Mouse (Mus musculus): ENCODE measurements at regions not wholly inside any gene's neighbourhood (a gene's known extent, or its start where the extent isn't known, plus 50 kb on each side); places are given as distances from the start of the nearest gene placed in this dataset.

DNA sequence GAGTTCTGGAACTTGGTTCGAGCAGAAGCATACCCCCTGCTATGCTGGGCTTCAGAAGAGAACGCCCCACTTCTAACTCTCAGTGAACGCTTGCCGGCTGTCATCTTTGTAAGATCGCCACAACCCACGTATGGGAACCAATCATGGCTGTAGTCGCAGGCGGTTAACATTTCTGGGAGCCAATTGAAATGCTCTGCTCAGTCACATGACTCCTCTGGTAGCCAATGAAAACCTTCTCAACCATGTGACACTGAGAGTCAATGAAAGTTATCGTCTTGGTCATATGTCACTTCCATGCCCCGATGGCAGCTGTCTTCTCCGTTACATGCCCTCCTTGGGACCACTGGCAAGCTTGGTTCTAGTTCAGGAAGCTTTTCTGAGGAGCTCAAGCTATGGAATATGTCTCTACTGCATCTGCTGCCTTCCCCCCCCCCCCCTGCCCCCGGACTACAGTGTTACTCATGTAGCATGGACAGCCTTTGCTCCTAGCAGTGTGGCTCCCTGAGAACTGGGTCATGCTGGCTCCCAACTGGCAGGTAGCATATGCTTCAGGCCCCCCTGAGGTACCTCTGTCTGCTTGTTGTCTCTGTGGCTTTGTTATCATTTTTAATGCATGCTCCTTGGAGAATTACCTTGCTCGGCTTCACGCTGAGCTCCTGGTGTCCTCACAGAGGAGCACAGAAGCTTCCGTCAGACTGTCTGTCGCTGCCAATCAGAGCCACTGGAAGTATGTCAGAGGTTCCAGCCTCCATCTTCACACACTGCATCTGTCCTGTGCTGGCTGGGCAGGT lies 122.3 kb upstream of the Ajap1 start:
- Histone ChIP-seq H3K27ac (ENCODE audit: insufficient read depth, low read depth, low read length) (no peak overlapping the region), H3K4me1 (ENCODE audit: control insufficient read depth, insufficient read depth, low read length) (no peaks in the 10 kb centered on the region), H3K4me3 (ENCODE audit: insufficient read depth, low read length) (no peak overlapping the region)
- TF ChIP-seq CTCF (IDR thresholded peaks at IDR 0.05; ENCODE audit: low read depth, low read length): no peak
- TF ChIP-seq POLR2A (IDR thresholded peaks at IDR 0.05; ENCODE audit: borderline replicate concordance, low read depth, low read length): no peak

DNA sequence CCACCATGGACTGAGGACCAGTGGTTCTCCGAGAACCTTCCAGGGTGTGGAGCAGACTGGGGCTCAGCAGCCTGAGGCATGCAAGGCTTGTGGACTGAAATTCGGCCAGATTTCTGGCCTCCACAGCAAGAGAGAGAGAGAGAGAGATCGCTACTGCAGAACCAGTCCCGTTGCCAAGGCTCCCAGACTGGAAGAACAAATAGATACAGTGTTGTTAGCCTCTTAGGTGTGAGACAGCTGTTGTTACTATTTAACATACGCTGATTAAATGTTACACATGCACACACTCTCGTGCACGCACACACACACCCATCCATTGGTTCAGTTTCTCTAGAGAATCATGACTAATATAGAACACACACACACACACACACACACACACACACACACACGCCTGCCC lies 133.4 kb upstream of the Ajap1 start:
- H3K4me3 ChIP-seq (ENCODE audit: insufficient read depth, low read length): no peak overlapping the region
- no peaks in the 10 kb centered on the region for H3K4me1 ChIP-seq (ENCODE audit: control insufficient read depth, insufficient read depth, low read length)
- H3K27ac ChIP-seq (ENCODE audit: insufficient read depth, low read depth, low read length): no peak overlapping the region
- TF ChIP-seq POLR2A (IDR thresholded peaks at IDR 0.05; ENCODE audit: borderline replicate concordance, low read depth, low read length) (no peak), CTCF (IDR thresholded peaks at IDR 0.05; ENCODE audit: low read depth, low read length) (no peak)

DNA sequence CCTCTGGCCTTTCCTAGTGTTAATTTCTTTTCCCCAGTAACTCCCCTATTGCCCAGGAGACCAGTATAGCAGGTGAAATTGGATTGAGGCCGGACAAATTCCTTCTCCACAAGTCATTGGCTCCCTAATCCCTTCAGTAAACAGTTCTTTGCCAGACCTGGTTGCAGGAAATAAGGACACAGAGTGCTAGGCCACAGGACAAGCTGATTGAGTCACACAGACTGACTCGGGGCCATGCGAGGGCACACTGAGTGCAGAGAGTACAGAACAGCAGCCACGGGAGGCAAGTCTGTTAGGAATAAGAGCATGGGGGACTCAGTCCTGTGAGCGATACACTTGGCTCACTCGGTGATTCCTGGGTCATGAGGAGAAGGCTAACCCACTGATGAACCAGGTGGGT lies 134.3 kb upstream of the Ajap1 start:
- no peaks in the 10 kb centered on the region for H3K4me1 ChIP-seq (ENCODE audit: control insufficient read depth, insufficient read depth, low read length)
- TF ChIP-seq CTCF (IDR thresholded peaks at IDR 0.05; ENCODE audit: low read depth, low read length) (no peak), POLR2A (IDR thresholded peaks at IDR 0.05; ENCODE audit: borderline replicate concordance, low read depth, low read length) (no peak)
- H3K27ac ChIP-seq (ENCODE audit: insufficient read depth, low read depth, low read length): no peak overlapping the region
- no peak overlapping the region for H3K4me3 ChIP-seq (ENCODE audit: insufficient read depth, low read length)

DNA sequence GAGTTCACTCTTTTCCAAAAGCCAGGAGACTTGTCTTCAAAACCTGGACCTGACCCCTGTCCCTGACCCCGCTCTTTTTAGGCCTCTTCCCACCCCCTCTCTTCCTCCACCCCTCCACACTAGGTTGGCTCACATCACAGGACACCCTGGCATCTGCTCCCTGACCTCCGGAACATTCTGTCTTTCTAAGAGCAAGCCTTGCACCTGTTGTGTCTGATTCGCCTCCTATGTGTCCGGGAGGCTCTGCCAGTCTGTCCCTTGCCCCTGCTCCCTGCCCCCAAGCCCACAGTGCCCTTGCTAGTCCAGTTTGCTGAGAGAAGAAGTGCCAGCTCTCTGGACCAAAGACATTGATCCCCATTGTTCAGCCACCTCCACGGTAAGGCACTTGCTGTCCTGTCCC lies 138.3 kb upstream of the Ajap1 start:
- TF ChIP-seq CTCF (IDR thresholded peaks at IDR 0.05; ENCODE audit: low read depth, low read length) (no peak), POLR2A (IDR thresholded peaks at IDR 0.05; ENCODE audit: borderline replicate concordance, low read depth, low read length) (no peak)
- Histone ChIP-seq H3K4me3 (ENCODE audit: insufficient read depth, low read length) (no peak overlapping the region), H3K27ac (ENCODE audit: insufficient read depth, low read depth, low read length) (no peak overlapping the region), H3K4me1 (ENCODE audit: control insufficient read depth, insufficient read depth, low read length) (no peaks in the 10 kb centered on the region)

DNA sequence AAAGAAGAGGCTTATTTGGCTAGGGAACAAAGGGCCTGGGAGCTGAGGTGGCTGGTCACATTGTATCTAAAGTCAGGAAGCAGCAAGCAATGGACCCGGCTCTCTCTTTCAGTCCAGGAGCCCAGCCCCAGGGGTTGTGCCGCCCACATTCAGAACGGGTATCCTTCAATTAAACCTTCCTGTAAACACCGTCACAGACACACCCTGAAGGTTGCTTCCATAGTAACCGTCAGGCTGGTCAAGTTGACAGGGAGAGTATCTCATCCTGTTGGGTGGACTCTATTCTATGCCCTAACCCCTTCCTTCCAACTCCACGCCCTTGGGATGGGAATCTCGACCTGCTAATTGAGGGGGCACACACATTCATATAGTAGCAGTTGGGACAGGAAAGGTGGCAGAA lies 148.6 kb upstream of the Ajap1 start:
- no peaks in the 10 kb centered on the region for H3K4me1 ChIP-seq (ENCODE audit: control insufficient read depth, insufficient read depth, low read length)
- no peak overlapping the region for H3K27ac ChIP-seq (ENCODE audit: insufficient read depth, low read depth, low read length)
- no peak overlapping the region for H3K4me3 ChIP-seq (ENCODE audit: insufficient read depth, low read length)
- TF ChIP-seq POLR2A (IDR thresholded peaks at IDR 0.05; ENCODE audit: borderline replicate concordance, low read depth, low read length) (no peak), CTCF (IDR thresholded peaks at IDR 0.05; ENCODE audit: low read depth, low read length) (no peak)

DNA sequence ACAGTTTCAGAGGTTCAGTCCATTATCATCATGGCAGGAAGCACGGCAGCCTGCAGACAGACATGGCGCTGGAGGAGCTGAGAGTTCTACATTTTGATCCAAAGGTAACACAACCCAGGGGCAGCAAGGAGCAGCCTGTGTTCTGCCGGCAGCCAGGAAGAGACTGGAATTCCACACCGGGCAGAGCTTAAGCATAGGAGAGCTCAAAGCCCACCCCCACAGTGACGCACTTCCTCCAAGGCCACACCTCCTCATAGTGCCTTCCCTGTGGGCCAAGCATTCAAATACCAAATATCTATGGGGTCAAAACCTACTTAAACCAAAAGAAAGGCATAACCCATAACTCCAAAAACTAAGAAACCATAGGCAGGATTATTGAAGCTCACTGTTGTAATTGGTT lies 149.4 kb upstream of the Ajap1 start:
- H3K4me1 ChIP-seq (ENCODE audit: control insufficient read depth, insufficient read depth, low read length): no peaks in the 10 kb centered on the region
- no peak for TF ChIP-seq POLR2A (IDR thresholded peaks at IDR 0.05; ENCODE audit: borderline replicate concordance, low read depth, low read length)
- TF ChIP-seq CTCF (IDR thresholded peaks at IDR 0.05; ENCODE audit: low read depth, low read length): no peak
- H3K4me3 ChIP-seq (ENCODE audit: insufficient read depth, low read length): no peak overlapping the region
- H3K27ac ChIP-seq (ENCODE audit: insufficient read depth, low read depth, low read length): no peak overlapping the region

DNA sequence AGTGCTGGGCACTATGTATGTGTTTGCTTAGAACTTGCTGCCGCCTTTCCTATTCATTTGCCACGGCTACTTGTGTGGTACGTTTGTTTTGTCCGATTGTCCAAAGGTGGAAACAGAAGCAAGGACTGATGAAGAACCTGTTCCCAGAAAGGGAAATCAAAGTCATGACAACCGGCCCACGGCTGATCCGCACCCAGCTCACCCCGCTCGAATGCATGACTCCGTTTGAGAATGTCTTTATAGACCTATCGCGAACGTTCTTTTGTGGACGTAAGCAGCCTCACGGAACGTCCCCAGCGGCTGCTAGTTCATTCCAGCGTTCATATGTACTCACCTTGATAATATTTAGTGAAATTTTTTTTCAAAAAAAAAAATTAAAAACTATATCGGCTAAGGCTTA lies 149.9 kb upstream of the Ajap1 start:
- no peaks in the 10 kb centered on the region for H3K4me1 ChIP-seq (ENCODE audit: control insufficient read depth, insufficient read depth, low read length)
- no peak for TF ChIP-seq POLR2A (IDR thresholded peaks at IDR 0.05; ENCODE audit: borderline replicate concordance, low read depth, low read length)
- no peak for TF ChIP-seq CTCF (IDR thresholded peaks at IDR 0.05; ENCODE audit: low read depth, low read length)
- no peak overlapping the region for H3K4me3 ChIP-seq (ENCODE audit: insufficient read depth, low read length)
- H3K27ac ChIP-seq (ENCODE audit: insufficient read depth, low read depth, low read length): no peak overlapping the region

DNA sequence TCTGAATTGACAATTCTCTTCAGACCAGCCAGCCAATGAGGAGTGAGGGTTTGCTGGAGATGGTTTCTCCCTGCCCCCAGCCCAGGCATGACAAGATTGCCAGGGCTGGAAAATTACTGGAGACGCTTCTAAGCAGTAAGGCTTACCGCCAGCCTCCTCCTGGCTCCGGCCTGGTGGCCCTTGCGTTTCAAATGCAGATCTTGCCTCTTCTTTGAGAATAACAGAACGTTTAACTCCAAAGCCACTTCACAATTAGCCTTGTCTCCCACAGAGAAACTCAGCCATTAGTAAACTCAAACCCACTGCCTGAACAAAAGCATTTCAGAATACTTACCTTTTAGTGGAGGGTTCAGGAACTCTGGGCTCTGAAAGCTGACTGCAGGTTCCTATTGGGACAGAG lies 150.6 kb upstream of the Ajap1 start:
- no peak overlapping the region for H3K4me3 ChIP-seq (ENCODE audit: insufficient read depth, low read length)
- H3K27ac ChIP-seq (ENCODE audit: insufficient read depth, low read depth, low read length): no peak overlapping the region
- no peaks in the 10 kb centered on the region for H3K4me1 ChIP-seq (ENCODE audit: control insufficient read depth, insufficient read depth, low read length)
- no peak for TF ChIP-seq POLR2A (IDR thresholded peaks at IDR 0.05; ENCODE audit: borderline replicate concordance, low read depth, low read length)
- TF ChIP-seq CTCF (IDR thresholded peaks at IDR 0.05; ENCODE audit: low read depth, low read length): no peak

DNA sequence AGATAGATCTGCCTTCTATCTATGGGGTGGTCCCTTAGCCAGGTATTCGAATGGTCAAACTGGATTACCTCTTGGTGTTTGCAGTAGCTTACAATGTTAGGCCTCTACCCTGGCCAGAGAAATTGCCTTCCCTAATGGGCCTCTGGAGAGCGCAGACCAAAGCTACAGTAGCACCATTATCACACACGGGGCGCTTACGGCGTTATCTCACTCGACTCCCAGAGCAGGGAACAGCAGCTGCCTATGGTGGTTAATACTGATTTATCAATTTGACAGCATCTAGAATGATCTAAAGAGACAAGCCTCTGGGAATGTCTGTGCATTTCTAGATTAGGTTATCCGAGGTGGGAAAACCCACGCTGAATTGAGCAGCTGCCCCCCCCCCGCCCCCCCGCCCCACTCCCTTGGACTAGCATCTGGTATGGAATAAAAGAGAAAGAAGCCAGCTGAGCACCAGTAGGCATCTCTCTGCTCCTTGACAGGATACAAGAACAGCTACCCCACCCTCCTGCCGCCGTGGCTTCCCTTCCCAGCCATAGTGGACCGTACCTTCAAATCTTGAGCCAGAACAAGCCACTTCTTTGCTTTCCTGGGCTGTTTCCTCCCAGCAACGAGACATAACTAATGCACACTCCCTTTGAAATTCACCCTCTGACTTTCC lies 151.7 kb upstream of the Ajap1 start:
- no peak overlapping the region for H3K4me3 ChIP-seq (ENCODE audit: insufficient read depth, low read length)
- H3K27ac ChIP-seq (ENCODE audit: insufficient read depth, low read depth, low read length): no peak overlapping the region
- H3K4me1 ChIP-seq (ENCODE audit: control insufficient read depth, insufficient read depth, low read length): no peaks in the 10 kb centered on the region
- no peak for TF ChIP-seq CTCF (IDR thresholded peaks at IDR 0.05; ENCODE audit: low read depth, low read length)
- no peak for TF ChIP-seq POLR2A (IDR thresholded peaks at IDR 0.05; ENCODE audit: borderline replicate concordance, low read depth, low read length)

DNA sequence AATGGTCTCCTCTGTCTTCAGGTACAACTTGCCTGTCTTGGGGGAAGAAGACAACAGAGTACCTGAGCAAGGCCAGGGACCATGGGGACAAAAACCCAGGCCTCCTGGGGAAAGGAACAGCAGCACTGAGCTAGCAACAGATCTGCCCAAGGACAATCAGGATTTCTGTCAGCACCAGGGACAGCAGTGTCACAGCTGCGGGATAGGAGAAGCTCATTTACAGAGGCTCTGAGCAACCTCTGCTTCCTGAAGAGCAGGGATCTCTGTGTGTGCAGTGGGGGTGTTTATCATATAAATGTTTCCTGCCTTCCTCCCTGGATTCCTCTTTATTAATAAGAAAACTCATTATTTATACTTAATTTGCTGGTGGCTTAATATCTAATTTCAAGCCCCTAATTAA lies 155.4 kb upstream of the Ajap1 start:
- Histone ChIP-seq H3K4me1 (ENCODE audit: control insufficient read depth, insufficient read depth, low read length) (no peaks in the 10 kb centered on the region), H3K27ac (ENCODE audit: insufficient read depth, low read depth, low read length) (no peak overlapping the region), H3K4me3 (ENCODE audit: insufficient read depth, low read length) (no peak overlapping the region)
- TF ChIP-seq POLR2A (IDR thresholded peaks at IDR 0.05; ENCODE audit: borderline replicate concordance, low read depth, low read length) (no peak), CTCF (IDR thresholded peaks at IDR 0.05; ENCODE audit: low read depth, low read length) (no peak)
